Mouse (Mus musculus) left cerebral cortex, postnatal 14 days (tissue): ENCODE data around the gene Wdr92. TPM values are rescaled to one million over a fixed set of nuclear protein-coding genes. Genes with fewer than 3 reads are reported as not detected.
"Not testable (repeated sequence)": the region's sequence is repeated elsewhere in the genome, so short reads cannot be mapped to it uniquely, and the experiment has no call there.

ENCODE experiments used
- DNase-seq, 2 experiments: peaks; one replicate each; pipeline ENCODE4 v3.0.0; 2021 to 2022; ENCODE audit warnings: low spot score in 2 of 2, mixed read lengths in 1 of 2
- intact Hi-C: fragments of 180-260 bp; cut with DNase I; formaldehyde crosslinking; loops from one replicate; pipeline ENCODE4 v1.15.1; 2025
- total RNA-seq, 2 experiments: library from RNA; stranded (reverse); gene quantifications; 2 replicates each; pipeline ENCODE4 v1.2.3; 2021

Gene Wdr92
- total RNA-seq, 2 experiments from 2014 or later: 6.0 to 6.8 TPM

GRCm38 (mm10) chr11:17199840-17200501, 18.1 kb downstream of the Wdr92 start:
- no peak for DNase-seq
- intact Hi-C loops: loop anchor here (5.0 kb wide), 1 partner anchor 118 kb away; no protein-coding TSS in a partner anchor

- peak in 1 of 2 experiments; percentile 31 for DNase-seq
- intact Hi-C loops: no loop called here
Measured at GRCm38 (mm10) chr11:17200936-17201335, 19.0 kb downstream of the Wdr92 start.

- intact Hi-C loops: no loop called here
- no peak for DNase-seq
Measured at GRCm38 (mm10) chr11:17202481-17202880, 20.6 kb downstream of the Wdr92 start.

- intact Hi-C loops: loop anchor here (2.0 to 5.0 kb wide), 2 partner anchors 45 to 239 kb away; partner anchors contain the start of gene C1d
- DNase-seq: peak; percentile 98
Measured at GRCm38 (mm10) chr11:17211258-17212140, 29.6 kb downstream of the Wdr92 start, which contains the start of gene Pno1. Gene Pno1, minus strand, starts transcription at chr11:17211568.

GRCm38 (mm10) chr11:17212141-17212495, 30.2 kb downstream of the Wdr92 start:
- intact Hi-C loops: loop anchor here (5.0 kb wide), 1 partner anchor 240 kb away; no protein-coding TSS in a partner anchor
- DNase-seq: peak in 1 of 2 experiments; percentile 21

- intact Hi-C loops: loop anchor here (5.0 kb wide), 1 partner anchor 241 kb away; no protein-coding TSS in a partner anchor
- no peak for DNase-seq
Measured at GRCm38 (mm10) chr11:17212903-17213509, 31.1 kb downstream of the Wdr92 start.

- intact Hi-C loops: no loop called here
- DNase-seq: no peak
Measured at GRCm38 (mm10) chr11:17215475-17215874, 33.6 kb downstream of the Wdr92 start.

GRCm38 (mm10) chr11:17221126-17221525, 39.2 kb downstream of the Wdr92 start:
- intact Hi-C loops: no loop called here
- no peak for DNase-seq

- intact Hi-C loops: no loop called here
- DNase-seq: no peak
Measured at GRCm38 (mm10) chr11:17232792-17233191, 50.9 kb downstream of the Wdr92 start.

- no peak for DNase-seq
- intact Hi-C loops: no loop called here
Measured at GRCm38 (mm10) chr11:17236449-17237037, 54.6 kb downstream of the Wdr92 start.

GRCm38 (mm10) chr11:17238598-17238997, 56.7 kb downstream of the Wdr92 start:
- intact Hi-C loops, DNase-seq: not testable (repeated sequence)

- no peak for DNase-seq
- intact Hi-C loops: no loop called here
Measured at GRCm38 (mm10) chr11:17248715-17249114, 66.8 kb downstream of the Wdr92 start.

- DNase-seq: no peak
Measured at GRCm38 (mm10) chr11:17256813-17257365, 75.0 kb downstream of the Wdr92 start.

GRCm38 (mm10) chr11:17257443-17257842, 75.5 kb downstream of the Wdr92 start, which contains the start of gene C1d:
Gene C1d, plus strand, starts transcription at chr11:17257579.
- intact Hi-C loops: loop anchor here (2.0 to 5.0 kb wide), 2 partner anchors 47 to 95 kb away; partner anchors contain the start of gene Pno1

More at GRCm38 (mm10) chr11:17256813-17257365, 75.0 kb downstream of the Wdr92 start:
- intact Hi-C loops: loop anchor here (2.0 to 5.0 kb wide), 2 partner anchors 46 to 95 kb away; partner anchors contain the start of gene Pno1

GRCm38 (mm10) chr11:17257861-17258260, 76.0 kb downstream of the Wdr92 start:
- intact Hi-C loops: loop anchor here (2.0 to 5.0 kb wide), 2 partner anchors 47 to 96 kb away; partner anchors contain the start of gene Pno1
- peak; percentile 12 to 28 for DNase-seq

More at GRCm38 (mm10) chr11:17257443-17257842, 75.5 kb downstream of the Wdr92 start, which contains the start of gene C1d:
- peak; percentile 97 to 98 for DNase-seq

- intact Hi-C loops: no loop called here
- DNase-seq: no peak
Measured at GRCm38 (mm10) chr11:17267176-17267575, 85.3 kb downstream of the Wdr92 start.

- no peak for DNase-seq
- intact Hi-C loops: no loop called here
Measured at GRCm38 (mm10) chr11:17268801-17269200, 86.9 kb downstream of the Wdr92 start.

GRCm38 (mm10) chr11:17279959-17280358, 98.1 kb downstream of the Wdr92 start:
- DNase-seq: peak; percentile 38 to 63
- intact Hi-C loops: loop anchor here (10.0 kb wide), 3 partner anchors 185 to 1735 kb away; partner anchors contain the start of gene Meis1
